Mouse (Mus musculus): ENCODE measurements at regions not wholly inside any gene's neighbourhood (a gene's known extent, or its start where the extent isn't known, plus 50 kb on each side); places are given as distances from the start of the nearest gene placed in this dataset.

DNA sequence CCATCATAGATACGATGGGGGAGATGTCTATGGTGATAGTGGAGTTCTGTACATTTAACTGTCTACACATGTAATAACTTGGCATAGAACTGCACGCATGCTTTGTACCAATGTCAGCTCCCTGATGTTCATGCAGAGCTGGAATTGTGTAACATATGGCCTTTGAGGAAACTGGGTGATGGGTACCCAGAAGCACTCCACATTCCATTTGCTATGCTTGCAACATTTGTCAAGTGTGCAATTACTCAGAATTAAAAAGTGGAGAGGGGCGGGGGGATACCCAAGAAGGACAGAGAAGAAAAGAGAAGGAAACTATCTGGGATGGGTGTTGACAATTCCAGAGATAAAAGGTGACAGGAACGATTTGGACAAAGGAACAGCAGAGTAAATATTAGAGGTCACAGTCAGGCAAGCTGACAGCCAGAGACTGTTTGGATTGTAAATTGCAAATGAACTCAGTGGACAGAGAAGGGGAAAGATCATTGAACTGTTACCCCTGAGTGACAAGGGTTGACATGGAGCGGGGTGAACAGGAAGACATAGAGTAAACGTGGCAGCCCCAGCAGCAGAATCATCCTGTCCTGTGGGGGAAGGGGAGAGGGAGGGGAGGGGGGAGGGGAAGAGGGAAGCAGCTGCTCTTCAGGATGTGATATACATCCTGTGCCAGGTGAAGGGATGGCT is 390.1 kb upstream of the Jarid2 start:
- Histone ChIP-seq H3K9ac (no peak overlapping the region), H3K36me3 (no peaks in the 10 kb centered on the region), H3K27me3 (no peaks in the 10 kb centered on the region), H3K9me3 (replicated peaks) (no peaks in the 10 kb centered on the region), H3K4me1 (replicated peaks) (peaks cover 9% of the 10 kb centered on the region), H3K4me2 (no peak overlapping the region), H3K27ac (no peak overlapping the region), H3K4me3 (replicated peaks) (no peak overlapping the region)
- no peak for DNase-seq
- 27% methylated on average over 6 of the region's 6 CpGs for WGBS (ENCODE audit: insufficient replicate concordance)
- peak; percentile 81 for ATAC-seq (ENCODE audit: low read depth)

- Histone ChIP-seq H3K27ac (no peak overlapping the region), H3K4me2 (no peak overlapping the region), H3K27me3 (no peaks in the 10 kb centered on the region), H3K4me3 (replicated peaks) (no peak overlapping the region), H3K9me3 (replicated peaks) (no peaks in the 10 kb centered on the region), H3K4me1 (replicated peaks) (peaks cover 3% of the 10 kb centered on the region; the same call in 1 of the 2 replicates), H3K36me3 (no peaks in the 10 kb centered on the region), H3K9ac (no peak overlapping the region)
- DNase-seq (no peak), ATAC-seq (ENCODE audit: low read depth) (no peak)
- 78% methylated on average over 6 of the region's 6 CpGs for WGBS (ENCODE audit: insufficient replicate concordance)
These were observed 384.2 kb upstream of the Jarid2 start for GRCm38 (mm10) chr13:44345094-44345493.

DNA sequence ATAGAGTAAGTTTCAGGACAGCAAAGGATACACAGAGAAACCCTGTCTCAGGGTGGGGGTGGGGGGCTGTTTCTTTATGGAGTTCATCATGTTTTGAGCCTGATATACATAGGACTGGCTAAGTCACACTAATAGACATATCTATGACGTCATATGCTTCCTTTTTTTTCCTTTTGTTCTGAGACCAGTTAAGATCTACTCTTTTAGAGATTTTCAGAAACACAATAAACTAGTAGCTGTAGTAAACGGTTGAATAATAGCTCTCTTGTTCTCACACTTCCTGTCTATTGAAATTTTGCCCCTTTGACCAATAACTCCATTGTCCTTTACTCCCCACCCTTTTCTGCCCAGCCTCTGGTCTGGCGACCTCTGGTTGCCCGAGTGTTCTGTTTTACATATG is 382.6 kb upstream of the Jarid2 start:
- no peaks in the 10 kb centered on the region for H3K4me1 ChIP-seq (replicated peaks)
- no peaks in the 10 kb centered on the region for H3K9me3 ChIP-seq (replicated peaks)
- no peak overlapping the region for H3K4me3 ChIP-seq (replicated peaks)
- DNase-seq = no peak
- no peaks in the 10 kb centered on the region for H3K27me3 ChIP-seq
- 57% methylated on average over 4 of the region's 4 CpGs for WGBS (ENCODE audit: insufficient replicate concordance)
- no peak overlapping the region for H3K27ac ChIP-seq
- ATAC-seq (ENCODE audit: low read depth) = no peak
- H3K4me2 ChIP-seq = no peak overlapping the region
- H3K36me3 ChIP-seq = no peaks in the 10 kb centered on the region
- H3K9ac ChIP-seq = no peak overlapping the region

- Histone ChIP-seq H3K9ac (no peak overlapping the region), H3K4me2 (no peak overlapping the region), H3K36me3 (no peaks in the 10 kb centered on the region), H3K27me3 (no peaks in the 10 kb centered on the region), H3K27ac (no peak overlapping the region), H3K4me3 (replicated peaks) (no peak overlapping the region), H3K9me3 (replicated peaks) (no peaks in the 10 kb centered on the region), H3K4me1 (replicated peaks) (no peaks in the 10 kb centered on the region)
- no peak for DNase-seq
- no peak for ATAC-seq (ENCODE audit: low read depth)
- 69% methylated on average over 9 of the region's 9 CpGs for WGBS (ENCODE audit: insufficient replicate concordance)
These were observed 381.6 kb upstream of the Jarid2 start for GRCm38 (mm10) chr13:44347662-44348061.

DNA sequence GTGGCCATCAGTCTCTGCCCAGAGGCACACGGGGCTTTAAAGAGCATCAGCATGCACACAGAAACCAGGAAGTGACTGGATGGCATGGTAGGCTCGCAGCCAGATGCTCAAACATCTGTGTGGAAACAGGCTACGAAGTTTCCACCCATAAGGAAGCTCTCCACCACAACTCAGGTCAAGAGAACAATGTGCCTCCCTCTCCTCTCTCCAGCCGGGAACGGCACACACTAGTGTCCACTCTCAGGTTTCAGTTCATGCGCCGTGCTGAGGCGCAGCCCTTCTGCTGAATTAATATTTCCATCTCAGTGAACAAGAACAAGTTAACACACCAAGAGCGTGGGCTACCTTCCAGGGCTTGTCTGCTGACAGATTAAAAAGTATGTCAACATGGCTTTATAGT is 375.4 kb upstream of the Jarid2 start:
- no peak for DNase-seq
- ATAC-seq (ENCODE audit: low read depth) = no peak
- no peak overlapping the region for H3K9ac ChIP-seq
- no peaks in the 10 kb centered on the region for H3K27me3 ChIP-seq
- WGBS (ENCODE audit: insufficient replicate concordance) = 41% methylated on average over 9 of the region's 9 CpGs
- no peaks in the 10 kb centered on the region for H3K4me1 ChIP-seq (replicated peaks)
- no peak overlapping the region for H3K27ac ChIP-seq
- no peaks in the 10 kb centered on the region for H3K9me3 ChIP-seq (replicated peaks)
- H3K4me2 ChIP-seq = no peak overlapping the region
- H3K4me3 ChIP-seq (replicated peaks) = no peak overlapping the region
- H3K36me3 ChIP-seq = no peaks in the 10 kb centered on the region

DNA sequence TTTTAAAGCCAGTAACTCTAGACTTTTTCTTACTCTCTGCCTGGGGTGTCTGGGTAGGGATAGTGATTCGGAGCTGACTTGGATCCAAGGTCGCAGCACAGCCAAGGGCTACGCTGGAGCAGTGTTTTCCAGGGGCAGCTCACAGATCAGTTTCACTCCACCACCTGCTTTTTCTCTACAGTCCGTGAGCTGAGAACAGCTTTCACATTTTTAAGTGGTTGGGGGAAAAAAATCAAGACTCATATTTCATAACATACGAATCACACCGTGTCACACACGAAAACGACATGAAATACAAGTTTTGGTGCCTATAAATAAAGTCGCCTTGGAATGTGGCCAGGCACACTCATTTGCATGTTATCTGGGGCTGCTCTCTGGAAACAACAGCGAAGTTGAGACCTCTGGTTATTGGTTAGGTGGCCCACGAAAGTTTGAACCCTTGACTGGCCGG is 373.5 kb upstream of the Jarid2 start:
- no peaks in the 10 kb centered on the region for H3K36me3 ChIP-seq
- H3K4me3 ChIP-seq (replicated peaks) = no peak overlapping the region
- H3K4me2 ChIP-seq = no peak overlapping the region
- H3K9me3 ChIP-seq (replicated peaks) = no peaks in the 10 kb centered on the region
- no peak overlapping the region for H3K27ac ChIP-seq
- H3K9ac ChIP-seq = no peak overlapping the region
- H3K4me1 ChIP-seq (replicated peaks) = no peaks in the 10 kb centered on the region
- ATAC-seq (ENCODE audit: low read depth) = no peak
- WGBS (ENCODE audit: insufficient replicate concordance) = 48% methylated on average over 12 of the region's 12 CpGs
- no peak for DNase-seq
- no peaks in the 10 kb centered on the region for H3K27me3 ChIP-seq

GRCm38 (mm10) chr13:44356981-44357380 is 372.3 kb upstream of the Jarid2 start:
- WGBS (ENCODE audit: insufficient replicate concordance) = 74% methylated on average over 11 of the region's 11 CpGs
- ATAC-seq (ENCODE audit: low read depth) (no peak), DNase-seq (no peak)
- no peak overlapping the region for H3K4me2 ChIP-seq
- H3K4me1 ChIP-seq (replicated peaks) = no peaks in the 10 kb centered on the region
- no peak overlapping the region for H3K4me3 ChIP-seq (replicated peaks)
- no peaks in the 10 kb centered on the region for H3K9me3 ChIP-seq (replicated peaks)
- H3K27ac ChIP-seq = no peak overlapping the region
- H3K9ac ChIP-seq = no peak overlapping the region
- no peaks in the 10 kb centered on the region for H3K27me3 ChIP-seq
- no peaks in the 10 kb centered on the region for H3K36me3 ChIP-seq

GRCm38 (mm10) chr13:44359344-44359743 is 369.9 kb upstream of the Jarid2 start:
- Histone ChIP-seq H3K36me3 (no peaks in the 10 kb centered on the region), H3K4me2 (no peak overlapping the region), H3K4me1 (replicated peaks) (no peaks in the 10 kb centered on the region), H3K9ac (no peak overlapping the region), H3K4me3 (replicated peaks) (no peak overlapping the region), H3K27ac (no peak overlapping the region), H3K9me3 (replicated peaks) (no peaks in the 10 kb centered on the region), H3K27me3 (no peaks in the 10 kb centered on the region)
- no peak for ATAC-seq (ENCODE audit: low read depth)
- 69% methylated on average over 7 of the region's 7 CpGs for WGBS (ENCODE audit: insufficient replicate concordance)
- DNase-seq = no peak

DNA sequence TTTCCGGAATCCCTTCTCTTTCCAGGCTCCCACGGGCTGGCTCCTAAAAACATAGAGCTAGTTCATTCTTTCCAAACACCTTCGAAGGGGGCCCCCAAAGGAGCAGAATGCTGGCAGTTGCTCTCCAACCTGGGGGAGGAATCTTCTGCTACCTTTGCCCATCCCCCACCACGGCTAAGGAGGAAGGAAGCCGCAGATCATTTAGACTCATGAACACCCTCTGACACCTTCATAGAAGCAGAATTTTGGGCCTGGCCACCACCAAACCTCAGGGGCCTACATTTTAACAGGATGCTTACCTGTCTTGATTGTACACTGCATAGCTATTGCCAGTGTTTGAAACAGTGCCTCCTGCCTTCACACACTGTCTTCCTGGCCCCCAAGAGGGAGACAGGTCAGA is 369.3 kb upstream of the Jarid2 start:
- 20% methylated on average over 5 of the region's 5 CpGs for WGBS (ENCODE audit: insufficient replicate concordance)

GRCm38 (mm10) chr13:44360725-44361290 is 368.5 kb upstream of the Jarid2 start:
- Histone ChIP-seq H3K9me3 (replicated peaks) (no peaks in the 10 kb centered on the region), H3K9ac (no peak overlapping the region), H3K27me3 (no peaks in the 10 kb centered on the region), H3K4me2 (no peak overlapping the region), H3K27ac (no peak overlapping the region), H3K4me3 (replicated peaks) (no peak overlapping the region), H3K36me3 (no peaks in the 10 kb centered on the region), H3K4me1 (replicated peaks) (no peaks in the 10 kb centered on the region)
- DNase-seq (no peak), ATAC-seq (ENCODE audit: low read depth) (no peak)
- WGBS (ENCODE audit: insufficient replicate concordance) = 73% methylated on average over 15 of the region's 15 CpGs

More for the DNA sequence above, 369.3 kb upstream of the Jarid2 start:
- Histone ChIP-seq H3K36me3 (no peaks in the 10 kb centered on the region), H3K27ac (no peak overlapping the region), H3K4me1 (replicated peaks) (no peaks in the 10 kb centered on the region), H3K4me3 (replicated peaks) (no peak overlapping the region), H3K9ac (no peak overlapping the region), H3K9me3 (replicated peaks) (no peaks in the 10 kb centered on the region), H3K4me2 (no peak overlapping the region), H3K27me3 (no peaks in the 10 kb centered on the region)
- DNase-seq (no peak), ATAC-seq (ENCODE audit: low read depth) (no peak)

- no peak for DNase-seq
- no peak overlapping the region for H3K27ac ChIP-seq
- no peak overlapping the region for H3K4me2 ChIP-seq
- 67% methylated on average over 15 of the region's 15 CpGs for WGBS (ENCODE audit: insufficient replicate concordance)
- H3K9ac ChIP-seq = no peak overlapping the region
- no peaks in the 10 kb centered on the region for H3K36me3 ChIP-seq
- no peaks in the 10 kb centered on the region for H3K4me1 ChIP-seq (replicated peaks)
- H3K4me3 ChIP-seq (replicated peaks) = no peak overlapping the region
- H3K27me3 ChIP-seq = no peaks in the 10 kb centered on the region
- no peaks in the 10 kb centered on the region for H3K9me3 ChIP-seq (replicated peaks)
- ATAC-seq (ENCODE audit: low read depth) = no peak
These were observed 366.8 kb upstream of the Jarid2 start for GRCm38 (mm10) chr13:44362293-44363005.

- Histone ChIP-seq H3K9me3 (replicated peaks) (no peaks in the 10 kb centered on the region), H3K4me3 (replicated peaks) (no peak overlapping the region), H3K27me3 (no peaks in the 10 kb centered on the region), H3K27ac (no peak overlapping the region), H3K4me1 (replicated peaks) (no peaks in the 10 kb centered on the region), H3K36me3 (no peaks in the 10 kb centered on the region), H3K4me2 (no peak overlapping the region), H3K9ac (no peak overlapping the region)
- no peak for DNase-seq
- 35% methylated on average over 2 of the region's 2 CpGs for WGBS (ENCODE audit: insufficient replicate concordance)
- no peak for ATAC-seq (ENCODE audit: low read depth)
These were observed 366.3 kb upstream of the Jarid2 start for GRCm38 (mm10) chr13:44363016-44363415.
